Mouse (Mus musculus) left cerebral cortex, postnatal 25 days (tissue): ENCODE measurements around the gene Foxd3. TPM values are rescaled to one million over a fixed set of nuclear protein-coding genes. Genes with fewer than 3 reads are reported as not detected.

Experiments
- DNase-seq, 2 experiments: peaks; one replicate each; pipeline ENCODE4 v3.0.0; 2022; ENCODE audit warnings: low spot score in 2 of 2, mixed read lengths in 1 of 2
- intact Hi-C: fragments of 180-260 bp; cut with DNase I; formaldehyde crosslinking; loops from one replicate; pipeline ENCODE4 v1.15.1; 2025
- total RNA-seq, 2 experiments: library from RNA; stranded (reverse); gene quantifications; 2 replicates each; pipeline ENCODE4 v1.2.3; 2021

Foxd3 gene
- total RNA-seq, 2 experiments from 2014 or later = not detected

- DNase-seq = no peak
- intact Hi-C loops = loop anchor here (5.0 kb wide), 1 partner anchor 82 kb away; no protein-coding TSS in a partner anchor
Observed at GRCm38 (mm10) chr4:99654621-99655296, 1.3 kb upstream of the Foxd3 start.

GRCm38 (mm10) chr4:99656605-99657429 is 718 bp downstream of the Foxd3 start:
- no peak for DNase-seq
- intact Hi-C loops = no loop called here

- no peak for DNase-seq
- intact Hi-C loops = no loop called here
Observed at GRCm38 (mm10) chr4:99657430-99657820, 1.3 kb downstream of the Foxd3 start.

- no peak for DNase-seq
- intact Hi-C loops = no loop called here
Observed at GRCm38 (mm10) chr4:99657831-99658470, 1.9 kb downstream of the Foxd3 start.

GRCm38 (mm10) chr4:99658881-99659280 is 2.8 kb downstream of the Foxd3 start:
- intact Hi-C loops = no loop called here
- DNase-seq = no peak

- DNase-seq = no peak
- intact Hi-C loops = no loop called here
Observed at GRCm38 (mm10) chr4:99659361-99660072, 3.4 kb downstream of the Foxd3 start.

GRCm38 (mm10) chr4:99660073-99660611 is 4.0 kb downstream of the Foxd3 start:
- intact Hi-C loops = no loop called here

GRCm38 (mm10) chr4:99660981-99661380 is 4.9 kb downstream of the Foxd3 start:
- DNase-seq = no peak
- intact Hi-C loops = no loop called here

More at GRCm38 (mm10) chr4:99660073-99660611, 4.0 kb downstream of the Foxd3 start:
- no peak for DNase-seq

- intact Hi-C loops = no loop called here
- DNase-seq = no peak
Observed at GRCm38 (mm10) chr4:99661956-99662355, 5.9 kb downstream of the Foxd3 start.

GRCm38 (mm10) chr4:99662431-99662830 is 6.3 kb downstream of the Foxd3 start:
- intact Hi-C loops = no loop called here
- DNase-seq = no peak

GRCm38 (mm10) chr4:99662841-99663567 is 6.9 kb downstream of the Foxd3 start:
- intact Hi-C loops = no loop called here
- DNase-seq = no peak

- DNase-seq = no peak
- intact Hi-C loops = no loop called here
Observed at GRCm38 (mm10) chr4:99663710-99664109, 7.6 kb downstream of the Foxd3 start.

GRCm38 (mm10) chr4:99670203-99670851 is 14.2 kb downstream of the Foxd3 start:
- intact Hi-C loops = no loop called here
- no peak for DNase-seq

GRCm38 (mm10) chr4:99675191-99675590 is 19.1 kb downstream of the Foxd3 start:
- DNase-seq = no peak
- intact Hi-C loops = no loop called here

- no peak for DNase-seq
- intact Hi-C loops = no loop called here
Observed at GRCm38 (mm10) chr4:99683941-99684340, 27.8 kb downstream of the Foxd3 start.

GRCm38 (mm10) chr4:99686308-99686707 is 30.2 kb downstream of the Foxd3 start:
- no peak for DNase-seq
- intact Hi-C loops = no loop called here
